ENCODE assay signal across 8 mouse cellular contexts in the genomic region with DNA sequence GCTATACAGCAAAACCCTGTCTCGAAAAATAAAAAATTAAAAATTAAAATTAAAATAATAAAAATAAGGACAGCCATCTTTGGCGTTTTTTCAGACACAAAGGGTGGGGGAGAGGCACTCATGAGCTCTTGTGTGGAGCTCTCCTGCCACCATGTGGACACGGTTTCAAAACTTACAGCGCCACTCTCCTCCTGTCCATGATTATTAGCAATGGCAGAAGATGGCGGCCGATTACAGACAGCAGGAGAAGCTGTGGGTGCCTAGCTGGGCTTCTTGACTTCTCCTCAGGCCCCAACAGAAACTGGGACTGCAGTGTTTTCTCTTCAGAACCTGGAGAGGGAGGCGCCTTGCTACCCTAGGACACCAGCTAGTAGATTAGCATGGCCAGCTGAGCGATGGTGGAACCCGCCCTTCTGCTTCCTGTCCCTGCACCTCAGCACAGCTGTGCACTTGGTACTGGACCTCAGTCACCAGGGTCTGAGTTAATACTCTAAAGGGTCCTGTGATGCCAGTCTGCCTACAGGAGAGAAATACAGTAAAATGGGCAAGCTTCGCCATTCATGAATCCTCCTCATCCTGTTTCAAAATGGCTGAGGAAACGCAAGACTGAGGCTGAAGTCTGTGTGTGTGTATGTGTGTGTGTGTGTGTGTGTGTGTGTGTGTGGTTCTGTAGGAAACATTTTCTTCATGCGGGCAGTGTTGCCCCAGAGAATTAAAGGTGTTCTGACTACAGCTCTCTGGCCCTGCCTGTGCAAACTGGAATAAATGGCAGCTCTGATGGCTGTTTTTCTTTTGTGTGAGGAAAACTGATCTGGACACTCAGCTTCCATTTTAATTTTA.
DNase-seq lines count a peak whose midpoint lies in the region; ATAC-seq lines count a peak whose summit lies in the region.

No protein-coding gene starts in this region.

- H3K9ac ChIP-seq in forebrain, embryonic 15.5 days (replicated peaks) = no peak overlapping the region
- no peak overlapping the region for H3K9ac ChIP-seq in neural tube, embryonic 14.5 days (replicated peaks; ENCODE audit: low read depth, low read length)

- no peaks in the 10 kb centered on the region for H3K27me3 ChIP-seq in megakaryocyte, embryonic 14.5 days (replicated peaks)
- H3K27me3 ChIP-seq in forebrain, embryonic 15.5 days = no peaks in the 10 kb centered on the region
- no peaks in the 10 kb centered on the region for H3K27me3 ChIP-seq in limb, embryonic 10.5 days (ENCODE audit: low read depth, poor library complexity, severe bottlenecking)
- no peaks in the 10 kb centered on the region for H3K27me3 ChIP-seq in neural tube, embryonic 14.5 days (ENCODE audit: control insufficient read depth, insufficient read depth, low read length)

- peaks cover 24% of the 10 kb centered on the region for H3K36me3 ChIP-seq in megakaryocyte, embryonic 14.5 days (replicated peaks; ENCODE audit: low read length)
- H3K36me3 ChIP-seq in forebrain, embryonic 15.5 days = no peaks in the 10 kb centered on the region
- peaks cover 41% of the 10 kb centered on the region for H3K36me3 ChIP-seq in limb, embryonic 10.5 days
- no peaks in the 10 kb centered on the region for H3K36me3 ChIP-seq in neural tube, embryonic 14.5 days (ENCODE audit: control insufficient read depth, insufficient read depth, low read length)

- H3K4me2 ChIP-seq in forebrain, embryonic 15.5 days (replicated peaks) = no peak overlapping the region; the same call in 1 of the 2 replicates
- H3K4me2 ChIP-seq in neural tube, embryonic 14.5 days (ENCODE audit: low read depth, low read length) = no peak overlapping the region

- ATAC-seq in cerebellum, adult (ENCODE audit: insufficient number of reproducible peaks, low FRiP score, low TSS enrichment) = no peak
- no peak for ATAC-seq in megakaryocyte, adult 5-6 weeks (ENCODE audit: poor library complexity, severe bottlenecking)
- ATAC-seq in forebrain, embryonic 15.5 days (replicated peaks) = no peak
- ATAC-seq in neural tube, embryonic 14.5 days (ENCODE audit: low read depth) = peak; percentile 61; the same call in 1 of the 2 replicates

- no peak overlapping the region; the same call in 1 of the 2 replicates for H3K27ac ChIP-seq in forebrain, embryonic 15.5 days (replicated peaks)
- 0 out of 2 replicates have a peak overlapping the region, but pooled peaks have one; percentile 62 for H3K27ac ChIP-seq in limb, embryonic 10.5 days
- no peak overlapping the region for H3K27ac ChIP-seq in neural tube, embryonic 14.5 days (ENCODE audit: low read depth, low read length)

- peak; percentile 70 for DNase-seq in cerebellum, adult 8-10 months
- no peak for DNase-seq in limb, embryonic 10.5 days (ENCODE audit: low spot score)
- DNase-seq in thymus, postnatal 10 days (ENCODE audit: low spot score in 2 of 2) = no peak

- H3K4me1 ChIP-seq in megakaryocyte, embryonic 14.5 days = peaks cover 73% of the 10 kb centered on the region
- H3K4me1 ChIP-seq in forebrain, embryonic 15.5 days = no peaks in the 10 kb centered on the region
- no peaks in the 10 kb centered on the region for H3K4me1 ChIP-seq in limb, embryonic 10.5 days
- no peaks in the 10 kb centered on the region for H3K4me1 ChIP-seq in neural tube, embryonic 14.5 days (ENCODE audit: control insufficient read depth, insufficient read depth, low read length)

- no peaks in the 10 kb centered on the region for H3K9me3 ChIP-seq in megakaryocyte, embryonic 14.5 days
- no peaks in the 10 kb centered on the region for H3K9me3 ChIP-seq in forebrain, embryonic 15.5 days
- H3K9me3 ChIP-seq in limb, embryonic 10.5 days (replicated peaks) = no peaks in the 10 kb centered on the region
- no peaks in the 10 kb centered on the region for H3K9me3 ChIP-seq in neural tube, embryonic 14.5 days (ENCODE audit: control insufficient read depth, low read length)

- H3K4me3 ChIP-seq in megakaryocyte, embryonic 14.5 days (replicated peaks) = peak overlapping the region; percentile 85
- peak overlapping the region; percentile 11; the same call in 1 of the 2 replicates for H3K4me3 ChIP-seq in forebrain, embryonic 15.5 days
- peak overlapping the region; percentile 17; the same call in 1 of the 2 replicates for H3K4me3 ChIP-seq in limb, embryonic 10.5 days
- H3K4me3 ChIP-seq in neural tube, embryonic 14.5 days (ENCODE audit: low read depth, low read length) = no peak overlapping the region

- WGBS in forebrain, embryonic 15.5 days = 77% methylated on average over 12 of the region's 12 CpGs
- WGBS in limb, embryonic 10.5 days = 86% methylated on average over 12 of the region's 12 CpGs
- 71% methylated on average over 12 of the region's 12 CpGs for WGBS in neural tube, embryonic 14.5 days
